Mouse (Mus musculus) spleen, adult 2 months (tissue): Measurements from ENCODE around the gene Ndufc2.

Experiments
- CTCF ChIP-seq: fragments of 200-500 bp; IDR thresholded peaks from 2 replicates; pipeline ENCODE4 v1.5.1; 2011; ENCODE audit warnings: mild to moderate bottlenecking, inconsistent platforms; ENCODE audit not compliant: insufficient read depth, insufficient read length, insufficient replicate concordance; ENCODE audit errors: extremely low read depth
- POLR2A ChIP-seq: fragments of 200-500 bp; IDR thresholded peaks from 2 replicates; pipeline ENCODE4 v1.6.1; 2011; ENCODE audit warnings: low read depth, low read length, inconsistent platforms

GRCm38 (mm10) chr7:97375101-97375500, 24.7 kb upstream of the Ndufc2 start:
- no peak for TF ChIP-seq CTCF
- no peak for TF ChIP-seq POLR2A
